Mouse (Mus musculus) Muller cell, postnatal 12 days (primary cell): Measurements from ENCODE around the gene Aff4.
A peak's percentile ranks its signal among the peaks of the same experiment; 100 is the strongest.

ENCODE experiments used
- DNase-seq: peaks from one replicate; pipeline ENCODE4 v3.0.0-alpha.2; 2015; ENCODE audit errors: inconsistent ontology term

Aff4 gene

GRCm38 (mm10) chr11:53428716-53429057 lies 78.1 kb downstream of the Aff4 start:
- DNase-seq, result no peak

GRCm38 (mm10) chr11:53429182-53429581 lies 78.5 kb downstream of the Aff4 start:
- DNase-seq, result no peak

GRCm38 (mm10) chr11:53430300-53430669 lies 79.7 kb downstream of the Aff4 start:
- no peak for DNase-seq

GRCm38 (mm10) chr11:53430670-53431346 lies 80.2 kb downstream of the Aff4 start, which contains the start of the genes Uqcrq and Gdf9:
TSS of gene Uqcrq (minus strand) at chr11:53430831.
TSS of gene Gdf9 (plus strand) at chr11:53431023.
- peak; percentile 99 for DNase-seq

- DNase-seq, result no peak
Measured at GRCm38 (mm10) chr11:53431347-53432056, 80.9 kb downstream of the Aff4 start.

GRCm38 (mm10) chr11:53433057-53433456 lies 82.4 kb downstream of the Aff4 start:
- DNase-seq, result no peak

- no peak for DNase-seq
Measured at GRCm38 (mm10) chr11:53435504-53435903, 84.9 kb downstream of the Aff4 start.

GRCm38 (mm10) chr11:53436338-53436737 lies 85.7 kb downstream of the Aff4 start:
- DNase-seq, result no peak

GRCm38 (mm10) chr11:53441921-53442320 lies 91.3 kb downstream of the Aff4 start:
- DNase-seq, result no peak

- no peak for DNase-seq
Measured at GRCm38 (mm10) chr11:53443861-53444260, 93.2 kb downstream of the Aff4 start.

- DNase-seq, result no peak
Measured at GRCm38 (mm10) chr11:53445562-53445961, 94.9 kb downstream of the Aff4 start.

- DNase-seq, result no peak
Measured at GRCm38 (mm10) chr11:53446183-53446582, 95.5 kb downstream of the Aff4 start.

GRCm38 (mm10) chr11:53447996-53448395 lies 97.4 kb downstream of the Aff4 start:
- no peak for DNase-seq

GRCm38 (mm10) chr11:53448529-53448928 lies 97.9 kb downstream of the Aff4 start:
- no peak for DNase-seq

- no peak for DNase-seq
Measured at GRCm38 (mm10) chr11:53450070-53450705, 99.6 kb downstream of the Aff4 start.

GRCm38 (mm10) chr11:53451361-53451760 lies 100.7 kb downstream of the Aff4 start:
- no peak for DNase-seq

- no peak for DNase-seq
Measured at GRCm38 (mm10) chr11:53452396-53452795, 101.8 kb downstream of the Aff4 start.

- DNase-seq, result no peak
Measured at GRCm38 (mm10) chr11:53453031-53453430, 102.4 kb downstream of the Aff4 start.

- DNase-seq, result peak; percentile 66
Measured at GRCm38 (mm10) chr11:53456474-53457371, 106.1 kb downstream of the Aff4 start, which contains the start of the genes Gm10447 and Shroom1. TSS of gene Gm10447 (minus strand) at chr11:53457110. TSS of gene Shroom1 (plus strand) at chr11:53457205.

- DNase-seq, result no peak
Measured at GRCm38 (mm10) chr11:53457372-53457954, 106.8 kb downstream of the Aff4 start.

- no peak for DNase-seq
Measured at GRCm38 (mm10) chr11:53458996-53459395, 108.4 kb downstream of the Aff4 start.
